Mouse (Mus musculus) adrenal gland, postnatal 25 days (tissue): ENCODE data around the gene Pa2g4. TPM values are rescaled to one million over a fixed set of nuclear protein-coding genes. Genes with fewer than 3 reads are reported as not detected.
"Not testable (repeated sequence)": the region's sequence is repeated elsewhere in the genome, so short reads cannot be mapped to it uniquely, and the experiment has no call there.

Experiments
- DNase-seq: peaks from one replicate; pipeline ENCODE4 v3.0.0; 2021; ENCODE audit warnings: mixed read lengths
- long read RNA-seq: library from polyadenylated mRNA; stranded (forward); transcript quantifications from one replicate; pipeline ENCODE4 v2.0.0, GENCODE M21; 2021
- total RNA-seq: library from RNA; stranded (reverse); gene quantifications from 2 replicates; pipeline ENCODE4 v1.2.3, GENCODE M21; 2021

The Pa2g4 gene
- 83.8 and 97.6 TPM in 2 replicates for total RNA-seq
- long read RNA-seq, transcript Pa2g4-201 (12 exons, 2,432 nt) = major isoform, 43 of 54 reads
- long read RNA-seq, partial matches to known transcripts = 9 of 54 reads
- long read RNA-seq, other reads (novel, unspliced or antisense) = 2 of 54 reads

DNA sequence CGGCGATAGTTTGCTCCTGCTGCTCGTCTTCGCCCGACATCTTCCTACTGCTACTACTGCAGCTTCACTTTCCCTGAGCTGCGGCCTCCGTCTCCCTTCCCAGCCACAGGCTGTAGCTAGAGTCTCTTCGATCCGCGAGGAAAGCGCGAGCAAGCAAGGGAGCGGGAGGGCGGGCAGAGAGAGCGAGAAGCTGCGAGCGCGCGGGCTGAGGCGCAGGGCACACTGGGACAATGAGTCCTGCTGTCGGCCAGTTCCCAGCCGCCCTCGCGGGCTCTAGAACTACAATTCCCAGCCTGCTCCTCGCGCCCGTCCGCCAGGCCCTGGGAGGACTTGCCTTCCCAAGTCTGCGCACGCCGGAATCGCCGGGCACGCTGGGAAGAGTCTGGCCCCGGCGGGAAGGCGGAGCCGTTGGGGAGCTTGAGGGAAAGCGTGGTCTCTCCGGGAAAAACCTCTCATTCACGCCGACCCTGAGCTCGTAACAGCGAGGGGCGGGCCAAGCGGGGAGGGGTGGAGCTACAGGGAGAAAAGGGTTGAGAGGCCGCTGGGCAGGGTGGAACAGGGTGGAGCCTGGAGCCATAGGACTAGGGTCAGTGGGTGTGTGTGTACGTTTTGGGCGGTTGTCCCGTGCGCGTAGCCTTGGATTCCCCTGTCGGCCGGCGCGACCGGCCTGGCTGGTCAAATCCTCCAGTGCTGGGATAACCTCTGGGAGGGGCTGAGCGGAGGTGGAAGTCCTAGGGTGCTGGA lies at the start of gene Pa2g4:
Pa2g4 (minus strand) TSS at position 200 of the 744 bp plus-strand sequence.
- peak; percentile 98 for DNase-seq

DNA sequence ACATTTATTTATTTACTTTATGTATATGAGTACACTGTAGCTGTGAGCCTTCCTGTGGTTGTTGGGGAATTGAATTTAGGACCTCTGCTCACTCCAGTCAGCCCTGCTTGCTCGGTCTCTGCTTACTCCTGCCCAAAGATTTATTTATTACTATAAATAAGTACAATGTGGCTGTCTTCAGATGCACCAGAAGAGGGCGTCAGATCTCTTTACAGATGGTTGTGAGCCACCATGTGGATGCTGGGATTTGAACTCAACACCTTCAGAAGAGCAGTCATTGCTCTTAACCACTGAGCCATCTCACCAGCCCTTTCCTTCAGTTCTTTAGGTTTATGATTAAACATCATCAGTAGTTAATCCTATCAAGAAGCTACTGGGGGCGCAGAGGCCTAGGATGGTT lies 49.1 kb upstream of the Pa2g4 start:
- DNase-seq = no peak

DNA sequence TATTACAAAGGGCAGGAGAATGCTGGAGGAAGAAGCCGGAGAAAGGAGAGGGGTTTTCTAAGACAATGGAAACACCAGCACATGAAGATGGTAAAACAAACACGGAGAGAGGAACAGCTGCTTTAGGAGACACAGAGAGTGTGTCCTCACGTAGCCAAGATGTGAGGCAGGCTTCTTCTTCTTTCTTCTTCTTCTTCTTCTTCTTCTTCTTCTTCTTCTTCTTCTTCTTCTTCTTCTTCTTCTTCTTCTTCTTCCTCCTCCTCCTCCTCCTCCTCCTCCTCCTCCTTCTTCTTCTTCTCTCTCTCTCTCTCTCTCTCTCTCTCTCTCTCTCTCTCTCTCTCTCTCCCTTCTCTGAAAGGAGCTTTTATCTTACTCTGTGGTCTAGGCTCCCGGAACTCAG lies 48.0 kb upstream of the Pa2g4 start:
- DNase-seq = not testable (repeated sequence)

DNA sequence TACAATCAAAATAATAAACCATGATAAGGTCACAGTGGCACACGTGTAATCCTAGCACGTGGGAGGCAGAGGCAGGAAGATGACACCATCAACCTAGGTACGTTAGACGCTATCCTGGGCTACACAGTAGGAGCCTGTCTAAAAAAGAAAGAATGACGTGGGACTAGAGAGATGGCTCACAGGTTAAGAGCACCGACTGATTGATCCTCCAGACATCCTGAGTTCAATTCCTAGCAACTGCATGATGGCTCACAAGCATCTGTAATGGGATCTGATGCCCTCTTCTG lies 47.3 kb upstream of the Pa2g4 start:
- DNase-seq = no peak

DNA sequence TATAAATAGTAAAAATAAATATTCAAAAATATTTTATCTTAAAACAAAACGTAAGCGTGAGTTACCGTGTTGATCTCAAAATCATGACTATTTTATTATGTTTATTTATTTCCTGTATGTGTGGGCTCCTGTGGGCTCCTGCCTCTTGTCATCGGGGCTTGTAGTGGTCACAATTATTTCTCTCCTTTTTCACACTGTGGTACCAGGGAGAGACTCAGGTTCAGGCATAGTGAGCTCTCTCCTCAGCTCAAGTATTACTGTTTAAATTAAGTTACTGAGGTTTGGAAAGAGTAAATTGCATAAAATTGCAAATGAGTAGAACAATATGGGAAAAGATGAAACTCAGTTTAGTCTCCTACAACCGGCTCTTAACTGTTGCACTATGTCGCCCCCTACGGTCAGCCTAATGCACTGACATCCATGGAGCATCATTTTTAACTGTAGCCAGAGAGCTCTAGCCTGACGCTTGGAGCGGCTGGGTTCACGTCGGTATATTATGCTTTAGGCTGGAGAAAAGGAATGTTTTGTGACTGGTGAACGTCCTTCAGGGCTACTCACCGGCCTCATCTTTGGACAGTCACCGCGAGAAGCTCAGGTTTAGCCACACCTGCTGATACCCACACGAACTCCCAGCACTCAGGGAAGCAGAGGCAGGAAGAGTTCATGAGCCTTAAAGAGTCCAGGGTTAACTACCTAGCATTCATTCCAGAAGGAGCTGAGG lies 46.8 kb upstream of the Pa2g4 start:
- DNase-seq = peak; percentile 78

DNA sequence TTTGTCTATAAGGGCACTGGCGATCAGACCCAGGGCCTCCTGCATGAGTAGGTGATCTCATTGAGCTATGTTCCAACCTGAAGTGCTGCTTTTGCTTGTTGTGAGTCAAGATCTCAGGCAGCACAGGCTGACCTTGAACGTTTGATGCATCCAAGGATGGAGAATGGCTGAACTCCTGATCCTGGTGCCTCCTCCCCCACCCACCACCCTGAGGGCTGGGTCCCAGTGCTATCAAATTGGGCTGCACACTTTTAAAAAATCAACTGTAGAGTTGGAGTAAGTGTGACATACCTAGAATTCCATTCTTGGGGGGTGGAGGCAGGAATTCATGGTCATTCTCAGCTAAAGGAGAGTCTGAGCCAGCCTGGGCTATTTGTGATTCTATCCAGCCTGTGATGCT lies 40.7 kb upstream of the Pa2g4 start:
- DNase-seq = no peak

DNA sequence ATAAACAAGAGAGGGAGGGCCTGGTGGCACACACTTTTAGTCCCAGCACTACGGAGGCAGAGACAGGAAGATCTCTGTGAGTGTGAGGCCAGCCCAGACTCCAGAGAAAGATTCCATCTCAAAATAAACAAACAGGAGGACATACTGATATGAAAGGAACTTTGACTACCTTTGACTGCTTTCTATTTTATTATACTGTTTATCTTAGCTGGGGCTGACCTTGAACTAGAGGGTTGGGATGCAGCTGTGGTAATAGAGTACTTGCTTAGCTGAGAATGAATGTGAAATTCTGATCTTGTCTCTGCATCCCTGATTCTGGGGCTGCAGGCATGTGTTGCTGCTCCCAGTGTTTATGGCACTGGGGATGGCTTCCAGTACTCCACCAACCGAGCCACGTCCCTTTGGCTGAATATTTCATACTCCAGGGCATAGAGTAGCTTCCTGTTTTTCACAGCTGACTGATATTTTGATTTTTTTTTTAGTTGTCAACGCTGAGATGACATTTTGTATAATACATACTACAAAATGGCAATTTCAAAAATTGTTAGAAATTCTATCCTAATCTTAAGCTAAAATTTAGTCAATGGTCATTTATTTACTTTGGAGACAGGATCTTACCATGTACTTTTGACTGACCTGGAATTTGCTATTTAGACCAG lies 36.8 kb upstream of the Pa2g4 start:
- no peak for DNase-seq

DNA sequence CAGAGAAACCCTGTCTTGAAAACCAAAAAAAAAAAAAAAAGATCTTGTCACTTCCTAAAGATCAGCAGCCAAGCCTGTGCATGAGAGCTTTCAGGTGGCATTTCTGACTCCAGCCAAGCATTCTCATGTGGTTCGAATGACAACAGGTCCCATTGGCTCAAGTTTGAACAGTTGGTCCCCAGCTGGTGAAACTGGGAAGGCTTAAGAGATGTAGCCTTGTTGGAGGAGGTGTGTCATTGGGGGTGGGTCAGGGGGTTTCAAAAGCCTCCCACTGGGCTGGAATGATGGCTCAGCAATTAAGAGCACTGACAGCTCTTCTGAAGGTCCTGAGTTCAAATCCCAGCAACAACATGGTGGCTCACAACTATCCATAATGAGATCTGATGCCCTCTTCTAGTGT lies 35.7 kb upstream of the Pa2g4 start:
- no peak for DNase-seq

DNA sequence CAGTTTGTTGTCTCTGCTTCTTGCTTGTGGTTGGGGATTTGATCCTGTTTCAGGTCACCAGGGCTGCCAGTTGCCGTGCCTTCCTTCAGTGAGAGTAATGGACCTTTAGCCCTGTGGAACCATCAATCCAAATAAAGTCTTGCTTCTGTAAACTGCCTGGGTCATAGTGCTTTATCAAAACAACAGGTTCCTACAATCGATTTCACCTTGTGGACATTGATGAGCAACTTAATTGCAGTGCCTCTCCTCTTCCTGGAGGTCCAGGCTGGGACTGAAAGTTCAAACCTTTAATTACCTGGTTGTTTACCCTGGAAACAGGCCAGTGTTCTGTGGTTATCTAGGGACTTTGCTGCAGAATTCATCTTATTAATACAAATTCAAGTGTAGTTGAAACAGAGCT lies 32.7 kb upstream of the Pa2g4 start:
- DNase-seq = no peak

DNA sequence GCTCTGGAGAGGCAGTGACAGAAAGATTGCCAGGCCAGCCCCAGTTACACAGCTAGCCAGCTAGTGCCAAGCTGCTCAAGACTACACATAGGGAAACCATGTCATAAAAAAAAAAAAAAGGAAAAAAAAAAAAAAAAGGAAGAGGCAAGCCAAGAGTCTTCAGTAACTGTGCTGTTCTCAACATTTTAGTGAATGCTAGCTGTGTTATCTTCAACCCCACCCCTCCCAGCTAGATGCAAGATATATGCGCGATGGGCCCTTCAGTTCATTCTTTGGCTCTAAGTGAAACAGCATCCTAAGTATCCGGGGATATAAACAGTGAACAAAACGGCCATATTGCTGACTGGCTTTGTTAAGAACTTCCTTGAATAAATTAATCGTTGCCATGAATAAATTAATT lies 27.0 kb upstream of the Pa2g4 start:
- DNase-seq = no peak

DNA sequence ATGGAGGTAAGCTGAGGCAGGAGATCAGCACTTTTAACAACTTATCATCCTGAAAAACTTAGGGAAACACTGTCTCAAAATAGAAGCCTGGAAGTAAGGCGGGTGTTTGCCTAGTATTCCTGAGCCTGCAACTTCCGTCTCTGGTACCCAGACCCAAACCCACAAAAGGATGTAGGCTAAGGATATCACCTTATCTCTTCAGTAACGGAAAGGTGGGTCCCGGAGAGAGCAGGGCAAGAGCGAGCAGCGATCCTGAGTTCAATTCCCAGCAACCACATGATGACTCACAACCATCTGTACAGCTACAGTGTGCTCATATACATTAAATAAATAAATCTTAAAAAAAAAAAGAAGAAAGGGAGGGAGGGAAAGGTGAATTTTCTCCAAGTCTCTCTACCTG lies 25.6 kb upstream of the Pa2g4 start:
- no peak for DNase-seq

DNA sequence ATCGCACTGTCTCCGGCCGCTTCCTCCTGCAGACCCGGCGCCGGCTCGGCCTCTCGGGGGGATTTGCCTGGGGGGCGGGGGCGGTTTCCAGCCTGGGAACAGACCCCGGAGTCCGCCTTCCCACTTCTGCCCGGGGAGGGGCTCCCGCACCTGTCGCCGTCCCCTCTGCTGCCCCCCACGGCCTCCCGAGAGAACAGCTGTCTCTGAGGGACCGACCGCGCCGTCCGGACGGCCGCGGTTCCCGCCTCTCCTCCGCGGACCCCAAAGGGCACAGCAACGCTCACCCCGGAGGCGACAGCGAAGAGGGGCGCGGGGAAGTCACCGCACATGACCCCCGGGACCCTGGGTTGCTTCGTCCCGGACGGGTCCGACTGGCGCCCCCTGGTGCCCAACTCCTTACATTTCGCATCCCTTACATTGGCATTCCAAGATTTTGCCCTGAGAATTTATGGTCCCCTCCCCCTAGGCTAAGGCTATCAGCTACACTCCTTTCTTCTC lies 24.5 kb upstream of the Pa2g4 start:
- peak; percentile 79 for DNase-seq

DNA sequence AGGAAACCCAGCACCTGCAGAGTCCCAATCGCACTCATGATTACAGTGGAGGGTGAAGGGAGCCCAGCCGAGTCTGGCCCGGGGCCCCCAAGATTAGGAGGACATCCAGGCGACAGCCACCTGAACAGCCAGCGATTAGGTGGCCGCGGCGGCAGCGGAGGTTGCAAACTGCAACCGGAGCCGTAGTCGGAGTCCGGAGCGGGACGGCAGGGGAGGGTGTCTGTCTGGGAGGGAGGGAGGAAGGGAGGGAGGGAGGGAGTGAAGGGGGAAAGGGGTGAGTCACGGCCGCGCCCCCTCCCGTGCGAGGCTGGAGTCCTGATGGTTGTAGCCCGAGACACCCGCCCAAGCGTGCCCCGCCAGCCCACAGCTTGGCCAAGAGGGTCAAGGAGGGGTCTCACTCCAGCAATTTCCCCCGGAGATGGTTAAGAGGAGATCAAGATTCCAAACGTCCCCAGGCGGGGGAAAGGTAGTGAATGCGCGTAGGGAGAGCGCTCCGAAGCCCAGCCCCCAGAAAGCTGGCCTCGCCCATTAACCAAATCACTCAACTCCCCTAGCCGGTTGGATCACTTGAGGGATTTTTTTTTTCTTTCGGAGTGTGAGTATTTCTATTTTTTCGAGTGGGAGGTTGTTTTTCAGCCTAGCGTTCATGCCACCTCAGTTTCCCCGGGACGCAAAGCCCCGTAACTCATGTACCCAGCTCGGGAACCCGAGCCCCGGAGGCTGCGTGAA lies 23.8 kb upstream of the Pa2g4 start, which contains the start of gene Erbb3:
Erbb3 (minus strand) TSS at position 189 of the 729 bp plus-strand sequence.
- DNase-seq = peak; percentile 71

DNA sequence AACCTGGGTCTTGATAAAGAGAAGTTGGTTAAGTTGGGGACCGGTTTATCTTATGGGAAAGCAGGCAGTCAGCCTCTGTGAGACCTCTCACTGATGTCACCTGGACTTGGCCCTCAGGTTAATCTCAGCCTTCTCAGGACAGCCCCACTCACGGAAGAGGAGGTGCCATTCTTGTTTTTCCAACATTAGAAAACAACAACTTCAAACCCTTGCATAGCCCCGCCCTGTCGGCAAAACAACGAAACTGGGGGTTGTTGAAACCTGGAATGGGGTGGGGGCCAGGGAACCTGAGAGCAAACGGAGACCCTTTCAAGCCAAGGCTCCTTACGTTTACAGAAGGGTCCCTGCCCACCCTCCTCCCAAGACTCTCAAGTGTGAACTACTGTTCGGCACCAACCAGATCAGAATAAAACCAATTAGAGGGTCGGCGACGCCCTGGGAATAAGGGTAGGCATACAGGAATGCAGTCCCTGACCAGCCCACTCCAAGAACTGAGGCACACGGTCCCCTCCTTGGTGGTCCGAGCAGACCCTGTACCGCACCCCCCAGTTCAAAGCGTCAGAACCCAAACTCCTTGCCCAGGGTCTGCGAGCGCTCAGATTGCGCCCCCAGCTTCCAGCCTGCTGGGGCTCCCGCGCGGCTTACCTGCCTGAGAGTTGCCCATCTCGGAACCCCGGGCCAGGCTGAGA lies 23.1 kb upstream of the Pa2g4 start:
- DNase-seq = no peak

DNA sequence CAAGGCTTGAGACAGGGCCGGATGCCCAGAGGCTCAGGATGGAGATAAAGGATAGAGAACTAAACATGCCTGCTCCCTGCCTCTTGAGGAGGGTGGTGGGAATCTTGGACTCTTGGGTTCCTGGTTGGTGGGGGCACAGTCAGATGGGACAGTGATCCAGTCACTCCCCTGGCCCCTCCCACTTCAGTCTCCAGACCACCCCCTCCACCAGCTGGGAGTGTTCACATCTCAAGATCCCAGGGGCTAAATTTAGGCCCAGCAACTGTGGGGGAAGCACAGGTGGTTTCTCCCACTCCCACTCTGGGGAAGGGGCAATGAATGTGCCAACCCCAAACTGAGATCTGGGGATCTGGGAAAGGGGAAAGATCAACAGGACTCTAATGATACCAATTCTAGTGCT lies 22.3 kb upstream of the Pa2g4 start:
- DNase-seq = no peak

DNA sequence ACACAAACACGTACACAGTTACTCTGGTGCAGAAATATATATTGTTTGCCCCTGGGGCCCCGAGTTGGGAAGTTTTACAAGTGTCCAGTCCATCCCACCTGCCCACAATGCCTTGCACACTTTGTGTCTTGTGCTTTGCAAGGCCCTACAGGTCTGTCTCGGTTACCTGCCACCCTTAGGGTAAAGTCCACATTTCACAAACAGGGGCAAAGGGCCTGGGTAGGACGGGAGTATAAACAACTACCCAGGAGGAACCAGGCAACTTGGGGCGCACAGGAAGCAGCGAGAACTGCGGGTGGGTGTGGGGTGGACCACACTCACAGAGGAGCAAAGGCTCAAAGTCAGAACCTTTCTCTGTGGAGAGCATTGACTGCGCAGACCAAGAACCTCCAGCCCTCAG lies 21.9 kb upstream of the Pa2g4 start:
- no peak for DNase-seq

DNA sequence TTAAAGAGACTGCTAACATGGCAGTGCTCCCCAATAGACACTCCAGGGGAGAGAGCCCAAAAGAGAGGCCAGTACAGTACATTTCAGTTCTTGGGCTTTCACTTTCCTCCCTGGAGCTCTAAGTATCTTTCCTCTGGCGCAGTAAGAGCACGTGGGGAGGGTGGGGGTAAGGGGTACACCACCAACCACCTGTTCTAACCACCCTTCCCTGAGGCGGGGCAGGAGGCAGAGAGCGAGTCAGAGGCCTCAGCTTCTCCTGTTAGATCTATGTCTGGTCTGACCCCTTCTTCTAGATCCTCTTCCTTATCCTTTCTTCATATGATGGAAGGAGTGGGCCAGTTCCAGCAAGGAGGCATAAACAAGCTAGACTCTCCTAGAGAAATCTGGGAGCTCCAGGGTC lies 21.3 kb upstream of the Pa2g4 start:
- no peak for DNase-seq

DNA sequence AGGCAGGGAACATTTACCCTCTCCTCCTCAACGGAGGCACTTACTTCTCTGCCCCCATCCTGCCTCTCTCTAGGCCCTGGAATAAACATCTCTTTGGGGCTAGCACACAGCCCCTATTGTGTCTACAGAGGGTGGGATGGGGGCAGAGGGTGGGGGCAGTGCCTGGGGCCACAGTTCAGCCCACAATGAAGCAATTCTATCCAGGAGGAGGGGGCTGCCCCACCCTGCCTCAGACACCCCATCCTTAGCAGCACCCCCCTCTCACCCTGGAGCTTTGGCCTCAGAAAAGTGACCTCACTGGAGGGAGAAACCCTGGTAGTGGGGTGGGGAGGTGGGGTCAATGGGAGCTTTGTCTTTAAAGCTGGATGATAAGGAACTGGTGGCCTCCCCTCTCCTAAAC lies 20.8 kb upstream of the Pa2g4 start:
- no peak for DNase-seq

DNA sequence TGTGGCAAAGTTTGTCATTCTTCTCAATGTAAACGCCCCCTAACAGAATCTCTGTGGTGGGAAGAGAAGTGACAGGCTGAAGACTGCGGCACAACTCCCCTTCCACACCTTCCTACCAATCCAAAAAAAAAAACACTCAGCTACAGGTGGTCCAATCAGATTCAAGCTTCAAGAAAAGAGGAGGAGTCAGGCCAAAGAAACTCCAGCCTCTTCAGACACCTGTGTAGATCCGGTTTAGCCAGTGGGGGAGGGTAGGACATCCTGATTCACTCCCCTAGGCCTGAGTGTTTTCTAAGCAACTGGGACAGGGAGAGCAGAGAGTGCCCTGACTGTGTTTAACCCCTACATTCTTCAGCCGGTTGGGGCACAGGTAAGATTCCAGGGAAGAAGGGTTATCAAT lies 18.6 kb upstream of the Pa2g4 start:
- DNase-seq = no peak

DNA sequence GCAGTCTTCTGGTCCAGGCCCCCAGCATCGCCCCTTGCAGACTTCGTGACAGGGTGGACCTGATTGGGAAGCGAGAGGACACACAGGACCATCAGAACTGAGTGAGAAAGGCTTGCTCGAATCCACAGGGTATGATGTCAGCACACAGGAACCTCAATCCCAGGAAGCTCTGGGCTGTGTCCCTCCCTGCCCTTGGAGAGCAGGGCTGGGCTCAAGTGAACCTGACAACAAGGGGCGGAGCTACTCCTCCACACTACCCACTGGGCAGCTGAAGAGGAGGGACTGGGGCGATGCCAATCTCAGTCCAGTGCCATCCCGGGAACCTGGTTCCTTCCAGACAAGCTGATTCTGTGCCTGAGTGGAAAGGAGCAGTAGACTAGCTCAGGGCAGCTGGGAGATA lies 17.9 kb upstream of the Pa2g4 start:
- peak; percentile 64 for DNase-seq

DNA sequence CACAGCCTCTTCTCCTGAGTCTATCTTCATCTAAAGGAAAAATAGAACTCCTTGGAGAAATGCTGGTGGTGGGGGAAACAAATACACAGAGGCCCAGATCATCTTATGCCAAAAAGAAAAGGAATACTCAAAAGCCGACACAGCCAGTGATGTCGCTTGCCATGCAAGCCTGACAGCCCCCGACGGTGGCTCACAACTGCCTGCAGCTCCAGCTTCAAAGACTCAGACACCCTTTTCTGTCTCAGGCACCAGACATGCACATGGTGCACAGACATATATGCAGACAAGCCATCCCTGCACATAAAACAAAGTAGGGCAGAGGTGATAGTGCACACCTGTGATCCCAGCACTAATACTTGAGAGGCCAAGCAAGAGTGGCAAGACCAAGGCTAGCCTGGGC lies 13.9 kb upstream of the Pa2g4 start:
- no peak for DNase-seq

DNA sequence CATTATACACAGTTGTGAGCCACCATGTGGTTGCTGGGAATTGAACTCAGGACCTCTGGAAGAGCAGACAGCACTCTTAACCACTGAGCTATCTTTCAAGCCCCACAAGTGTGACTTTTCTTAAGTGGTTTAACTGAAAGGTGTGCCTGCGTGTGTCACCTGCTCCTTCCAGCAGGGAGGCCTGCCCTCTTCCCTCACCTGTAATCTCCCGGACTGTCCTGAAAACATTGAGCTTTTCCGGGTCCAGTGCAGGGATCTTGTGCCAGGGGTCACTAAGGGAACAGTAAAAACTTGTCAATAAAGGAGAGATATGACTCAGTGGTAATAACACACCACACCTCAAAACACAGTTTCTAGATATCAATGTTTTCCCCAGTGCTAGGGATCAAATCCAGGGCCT lies 13.5 kb upstream of the Pa2g4 start:
- no peak for DNase-seq
